Mouse (Mus musculus) spleen, postnatal 36 days (tissue): ENCODE data around the gene Mdn1.

ENCODE experiments used
- DNase-seq, 2 experiments: peaks; one replicate each; pipeline ENCODE4 v3.0.0; 2022; ENCODE audit warnings: low spot score in 2 of 2, mixed read lengths in 1 of 2

The Mdn1 gene

GRCm38 (mm10) chr4:32787110-32787509, 130.2 kb downstream of the Mdn1 start:
- no peak for DNase-seq

- DNase-seq, result no peak
Observed at GRCm38 (mm10) chr4:32789020-32789419, 132.1 kb downstream of the Mdn1 start.

- DNase-seq, result no peak
Observed at GRCm38 (mm10) chr4:32798976-32799375, 142.1 kb downstream of the Mdn1 start.

GRCm38 (mm10) chr4:32799966-32800576, 143.2 kb downstream of the Mdn1 start, which contains the start of gene Lyrm2:
Gene Lyrm2 (plus strand): TSS chr4:32800253.
- peak; percentile 78 to 79 for DNase-seq

GRCm38 (mm10) chr4:32800577-32801170, 143.8 kb downstream of the Mdn1 start:
- no peak for DNase-seq

- DNase-seq, result no peak
Observed at GRCm38 (mm10) chr4:32817478-32817877, 160.6 kb downstream of the Mdn1 start.

- DNase-seq, result no peak
Observed at GRCm38 (mm10) chr4:32820676-32821075, 163.8 kb downstream of the Mdn1 start.

GRCm38 (mm10) chr4:32824254-32824653, 167.3 kb downstream of the Mdn1 start:
- no peak for DNase-seq
